Mouse (Mus musculus): ENCODE measurements around the gene Fam71f2.

GRCm38 (mm10) chr6:29246183-29246582 lies 33.2 kb upstream of the Fam71f2 start:
- TF ChIP-seq CTCF (IDR thresholded peaks at IDR 0.05; ENCODE audit: low read depth, low read length) (no peak), EP300 (IDR thresholded peaks at IDR 0.05; ENCODE audit: insufficient read depth, low read depth, low read length) (no peak), POLR2A (IDR thresholded peaks at IDR 0.05; ENCODE audit: insufficient read depth, low read length) (no peak)
